Mouse (Mus musculus) left cerebral cortex, adult 2 months (tissue): ENCODE data around the gene Rexo5. TPM values are rescaled to one million over a fixed set of nuclear protein-coding genes. Genes with fewer than 3 reads are reported as not detected.

Experiments used
- DNase-seq, 2 experiments: peaks; one replicate each; pipeline ENCODE4 v3.0.0; 2021 to 2022; ENCODE audit warnings: low spot score in 2 of 2, mixed read lengths in 1 of 2; ENCODE audit errors: extremely low spot score in 1 of 2
- H3K27ac ChIP-seq: fragments of 200-600 bp; 2 replicates; pipeline ENCODE4 v1.8.1; 2022
- H3K4me3 ChIP-seq: fragments of 200-600 bp; 2 replicates; pipeline ENCODE4 v1.8.1; 2022
- CTCF ChIP-seq: fragments of 200-600 bp; IDR thresholded peaks from 2 replicates; pipeline ENCODE4 v1.8.1; 2022; ENCODE audit warnings: antibody characterized with exemption, mild to moderate bottlenecking, moderate library complexity
- intact Hi-C: fragments of 180-260 bp; cut with DNase I; formaldehyde crosslinking; loops from one replicate; pipeline ENCODE4 v1.15.1; 2025
- total RNA-seq, 2 experiments: library from RNA; stranded (reverse); gene quantifications; 2 replicates each; pipeline ENCODE4 v1.2.3; 2021

The Rexo5 gene
- total RNA-seq, 2 experiments from 2014 or later: 0.47 to 1.9 TPM

DNA sequence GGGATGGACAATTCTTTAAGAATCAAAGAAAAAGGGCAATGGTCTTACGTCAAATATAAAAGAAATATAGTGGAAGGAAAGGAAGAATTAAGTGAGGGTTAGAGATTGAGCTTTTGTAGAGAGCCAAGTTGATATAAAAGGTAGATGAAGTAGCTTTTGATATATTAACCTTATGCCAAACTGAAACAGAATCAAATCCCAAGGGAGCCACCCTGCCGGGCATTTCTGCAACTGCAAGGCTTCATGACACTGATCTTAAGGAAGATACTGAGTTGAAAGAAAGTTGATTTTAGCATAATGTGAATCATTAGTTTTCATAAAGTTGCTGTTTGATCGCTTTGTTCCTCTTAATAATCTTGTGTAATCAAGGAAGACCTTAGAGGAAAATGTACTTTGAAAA is 4.8 kb upstream of the Rexo5 start:
- DNase-seq: no peak
- no peak overlapping the region for H3K4me3 ChIP-seq
- intact Hi-C loops: no loop called here
- no peak overlapping the region for H3K27ac ChIP-seq
- no peak for TF ChIP-seq CTCF

DNA sequence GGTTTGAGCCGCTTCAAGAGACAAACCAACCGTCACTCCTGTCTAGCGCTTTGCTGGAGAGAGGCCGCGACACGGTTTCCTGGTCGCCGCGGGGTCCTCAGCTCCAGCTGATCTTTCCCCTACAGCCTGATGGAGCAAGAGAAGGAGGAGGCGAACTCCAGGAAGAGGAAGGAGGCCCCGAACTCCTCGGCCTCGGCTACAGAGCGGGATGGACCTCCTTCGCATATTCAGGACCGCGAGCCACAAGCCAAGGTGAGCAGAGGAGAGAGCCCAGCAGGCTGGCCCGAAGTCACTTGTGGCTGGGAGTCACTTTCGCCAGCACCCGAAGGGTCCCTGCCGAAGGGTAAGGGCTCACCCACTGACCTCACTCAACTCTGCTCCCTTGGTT is 439 bp downstream of the Rexo5 start:
- H3K27ac ChIP-seq: no peak overlapping the region; the same call in 1 of the 2 replicates
- peak in 1 of 2 experiments; percentile 9 for DNase-seq
- peak overlapping the region; percentile 90 for H3K4me3 ChIP-seq
- no peak for TF ChIP-seq CTCF
- intact Hi-C loops: loop anchor here (5.0 kb wide), 1 partner anchor 72 kb away; the partner anchor contains the start of gene Thumpd1

DNA sequence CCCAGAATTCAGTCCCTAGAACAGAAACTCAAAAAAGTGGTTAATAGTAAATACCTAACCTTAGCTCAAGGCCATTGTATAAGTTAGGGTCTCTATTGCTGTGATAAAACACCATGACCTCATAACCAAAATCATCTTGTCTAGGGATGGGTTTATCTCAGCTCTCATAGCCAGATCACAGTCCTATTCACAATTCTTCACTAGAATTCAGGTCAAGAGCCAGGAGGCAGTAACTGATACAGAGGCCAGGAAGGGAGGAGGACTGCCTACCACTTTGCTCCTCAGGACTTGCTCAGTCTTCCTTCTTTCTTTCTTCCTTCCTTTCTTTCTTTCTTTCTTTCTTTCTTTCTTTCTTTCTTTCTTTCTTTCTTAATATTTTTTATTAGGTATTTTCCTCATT is 1.5 kb downstream of the Rexo5 start:
- Histone ChIP-seq H3K27ac (no peak overlapping the region), H3K4me3 (no peak overlapping the region)
- intact Hi-C loops: no loop called here
- DNase-seq: no peak
- no peak for TF ChIP-seq CTCF

DNA sequence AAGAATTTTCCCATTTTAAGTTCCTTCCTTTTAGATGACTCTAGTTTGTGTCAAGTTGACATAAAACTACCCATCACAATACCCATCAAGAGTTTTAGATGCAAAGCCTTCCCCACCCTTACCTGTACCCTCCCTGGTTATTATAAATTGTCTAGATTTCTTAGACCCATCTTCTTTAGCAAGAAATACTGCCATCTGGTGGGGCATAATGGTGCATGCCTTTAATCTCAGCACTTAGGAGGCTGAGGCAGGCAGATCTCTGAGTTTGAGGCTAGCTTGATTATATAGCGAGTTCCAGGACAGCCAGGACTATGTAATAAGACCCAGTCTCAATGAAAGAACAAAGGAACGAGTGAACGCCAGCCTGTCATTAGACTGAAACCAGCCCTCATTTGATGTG is 6.7 kb downstream of the Rexo5 start:
- Histone ChIP-seq H3K27ac (no peak overlapping the region), H3K4me3 (no peak overlapping the region)
- no peak for DNase-seq
- intact Hi-C loops: no loop called here
- peak; percentile 7 for TF ChIP-seq CTCF

DNA sequence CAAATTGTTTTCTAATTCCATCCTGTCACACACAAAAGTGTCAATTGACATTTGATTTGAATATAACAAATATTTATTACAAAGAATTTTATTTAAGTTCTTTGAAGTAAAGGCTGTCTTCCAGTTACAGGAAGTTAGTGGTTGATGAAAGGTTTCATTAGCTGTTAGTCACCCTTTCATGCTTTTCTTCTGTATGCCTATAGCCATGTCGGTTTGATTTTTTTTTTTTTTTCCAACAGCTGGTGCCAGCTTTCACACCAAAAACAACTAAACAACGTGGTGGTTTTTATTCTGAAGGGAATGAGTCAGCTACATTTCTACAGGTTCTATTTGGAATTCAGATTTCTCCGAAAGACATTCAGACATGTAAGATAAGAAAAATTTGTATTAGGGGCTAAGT is 7.2 kb downstream of the Rexo5 start:
- no peak for TF ChIP-seq CTCF
- intact Hi-C loops: no loop called here
- Histone ChIP-seq H3K4me3 (no peak overlapping the region), H3K27ac (no peak overlapping the region)
- DNase-seq: no peak

DNA sequence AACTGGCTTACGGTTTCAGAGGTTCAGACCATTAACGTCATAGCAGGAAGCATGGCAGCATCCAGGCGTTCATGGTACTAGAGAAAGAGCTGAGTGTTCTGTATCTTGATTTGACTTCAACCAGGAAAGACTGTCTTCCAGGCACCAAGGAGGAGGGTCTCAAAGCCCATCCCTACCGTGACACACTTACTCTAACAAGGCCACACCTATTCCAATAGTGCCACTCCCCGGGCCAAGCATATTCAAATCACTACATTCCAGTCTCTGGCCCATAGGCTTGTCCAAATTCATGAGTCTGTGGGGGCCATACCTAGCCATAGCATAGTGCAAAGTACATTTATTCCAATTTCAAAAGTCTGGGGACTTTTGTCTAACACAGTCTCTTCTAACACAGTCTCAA is 13.6 kb downstream of the Rexo5 start:
- no peak for DNase-seq
- Histone ChIP-seq H3K27ac (no peak overlapping the region), H3K4me3 (no peak overlapping the region)
- no peak for TF ChIP-seq CTCF
- intact Hi-C loops: no loop called here

DNA sequence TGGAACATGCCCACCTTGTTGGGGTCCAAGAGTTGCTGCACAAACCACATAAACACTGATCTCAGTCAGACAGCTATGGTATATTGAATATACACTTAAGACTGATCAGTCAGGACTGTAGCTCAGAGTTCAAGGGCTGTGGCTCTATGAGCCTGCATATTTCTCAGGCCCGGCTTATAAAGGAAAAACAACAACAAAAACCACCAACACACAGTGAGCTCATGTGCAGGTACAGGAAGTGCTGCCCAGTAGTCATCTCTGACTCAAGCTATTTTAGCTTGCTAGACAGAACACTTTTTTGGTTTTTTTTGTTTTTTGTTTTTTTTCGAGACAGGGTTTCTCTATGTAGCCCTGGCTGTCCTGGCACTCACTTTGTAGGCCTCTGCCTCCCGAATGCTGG is 14.9 kb downstream of the Rexo5 start:
- no peak for TF ChIP-seq CTCF
- intact Hi-C loops: no loop called here
- Histone ChIP-seq H3K4me3 (no peak overlapping the region), H3K27ac (no peak overlapping the region)
- no peak for DNase-seq

DNA sequence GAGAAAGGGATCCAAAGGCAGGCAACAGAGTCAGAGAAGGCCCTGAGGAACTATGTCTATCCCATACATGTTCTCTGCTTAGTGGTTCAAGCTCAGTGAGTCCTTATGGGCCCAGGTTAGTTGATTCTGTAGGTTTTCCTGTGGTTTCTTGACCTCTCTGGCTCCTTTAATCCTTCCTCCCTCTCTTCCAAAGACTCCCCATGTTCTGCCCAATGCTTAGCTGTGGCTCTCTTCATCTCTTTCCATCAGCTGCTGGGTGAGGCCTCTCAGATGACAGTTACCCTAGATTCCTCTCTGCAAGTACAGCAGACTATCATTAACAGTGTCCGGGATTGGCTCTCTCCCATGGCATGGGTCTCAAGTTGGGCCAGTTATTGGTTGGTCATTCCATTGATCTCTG is 41.6 kb downstream of the Rexo5 start:
- TF ChIP-seq CTCF: no peak
- Histone ChIP-seq H3K27ac (no peak overlapping the region), H3K4me3 (no peak overlapping the region)
- intact Hi-C loops: no loop called here
- DNase-seq: no peak

DNA sequence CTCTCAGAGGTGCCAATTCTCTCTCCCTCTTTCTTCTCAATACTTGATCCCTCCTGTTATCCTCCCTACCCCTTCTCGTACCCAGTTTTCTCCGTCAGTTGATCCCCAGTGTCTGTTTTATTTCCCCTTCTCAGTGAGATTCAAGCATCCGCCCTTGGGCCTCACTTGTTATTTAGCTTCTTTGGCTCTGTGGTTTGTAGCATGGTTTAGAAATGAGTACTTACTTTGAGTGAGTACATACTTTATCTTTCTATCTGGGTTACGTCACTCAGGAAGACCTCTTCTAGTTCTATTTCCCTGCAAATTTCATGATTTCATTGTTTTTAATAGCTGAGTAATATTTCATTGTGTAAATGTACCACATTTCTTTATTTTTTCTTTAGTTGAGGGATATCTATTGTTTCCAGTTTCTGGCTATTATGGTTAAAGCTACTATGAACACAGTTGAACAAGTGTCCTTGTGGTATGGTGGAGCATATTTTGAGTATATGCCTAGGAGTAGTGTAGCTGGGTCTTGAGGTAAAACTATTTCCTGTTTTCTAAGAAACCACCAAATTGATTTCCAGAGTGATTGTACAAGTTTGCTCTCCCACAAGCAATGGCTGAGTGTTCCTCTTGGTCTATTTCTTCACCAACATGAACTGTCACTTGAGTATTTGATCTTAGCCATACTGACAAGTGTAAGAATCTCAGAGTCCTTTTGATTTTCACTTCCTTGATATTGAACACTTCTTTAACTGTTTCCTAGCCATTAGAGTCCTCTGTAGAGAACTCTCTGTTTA is 42.4 kb downstream of the Rexo5 start:
- Histone ChIP-seq H3K4me3 (no peak overlapping the region), H3K27ac (no peak overlapping the region)
- DNase-seq: no peak
- TF ChIP-seq CTCF: no peak
- intact Hi-C loops: no loop called here

DNA sequence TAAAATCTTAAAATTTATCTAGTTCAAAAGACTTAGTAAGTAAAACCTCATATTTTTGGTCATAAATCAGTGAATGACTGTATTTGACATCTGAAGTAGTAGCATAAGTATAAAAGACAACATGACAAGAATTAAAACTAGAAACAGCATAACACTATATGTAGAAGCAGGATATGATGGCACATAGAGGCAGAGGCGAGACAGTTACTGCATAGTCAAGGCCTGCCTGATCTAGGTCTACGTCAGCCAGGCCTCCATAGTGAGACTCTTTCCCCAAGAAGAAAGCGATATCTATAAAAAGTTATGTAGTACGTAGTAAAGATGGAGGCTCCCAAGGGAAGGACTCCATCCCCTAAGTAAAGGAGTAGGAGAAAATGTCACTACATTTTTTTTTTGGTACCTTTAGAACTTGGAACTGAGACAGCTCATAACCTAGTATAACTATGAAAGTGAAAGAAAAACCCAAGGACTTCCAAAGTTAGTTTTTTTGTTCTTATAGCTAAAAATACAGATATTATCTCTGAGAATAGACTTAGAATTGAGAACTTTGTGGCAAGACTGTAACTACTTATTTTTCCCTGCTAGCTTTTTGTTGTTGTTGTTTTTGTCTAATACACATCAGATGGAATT is 48.1 kb downstream of the Rexo5 start:
- intact Hi-C loops: no loop called here
- TF ChIP-seq CTCF: no peak
- Histone ChIP-seq H3K4me3 (no peak overlapping the region), H3K27ac (no peak overlapping the region)
- DNase-seq: no peak

DNA sequence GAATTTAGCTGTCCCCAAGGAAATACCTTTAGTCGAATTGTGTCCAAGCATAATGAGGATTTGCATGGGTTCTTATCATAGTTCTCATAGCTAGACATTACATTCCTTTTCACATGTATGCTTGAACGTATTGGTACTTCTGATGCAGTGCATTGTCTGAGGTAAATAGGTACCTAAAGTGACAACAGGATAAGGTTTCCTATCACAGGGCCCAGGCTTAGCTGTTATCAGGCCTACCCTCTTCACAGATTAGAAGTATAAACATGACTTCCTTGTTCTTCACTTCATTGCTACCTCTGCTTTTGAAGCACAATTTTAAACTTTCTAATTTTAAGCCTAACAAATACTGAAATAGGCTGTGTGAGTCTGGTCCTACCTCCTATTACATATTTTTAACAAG is 51.7 kb downstream of the Rexo5 start:
- no peak for DNase-seq
- intact Hi-C loops: loop anchor here (5.0 kb wide), 2 partner anchors 212 to 482 kb away; partner anchors contain the start of gene Abca15
- TF ChIP-seq CTCF: no peak
- Histone ChIP-seq H3K4me3 (no peak overlapping the region), H3K27ac (no peak overlapping the region)

DNA sequence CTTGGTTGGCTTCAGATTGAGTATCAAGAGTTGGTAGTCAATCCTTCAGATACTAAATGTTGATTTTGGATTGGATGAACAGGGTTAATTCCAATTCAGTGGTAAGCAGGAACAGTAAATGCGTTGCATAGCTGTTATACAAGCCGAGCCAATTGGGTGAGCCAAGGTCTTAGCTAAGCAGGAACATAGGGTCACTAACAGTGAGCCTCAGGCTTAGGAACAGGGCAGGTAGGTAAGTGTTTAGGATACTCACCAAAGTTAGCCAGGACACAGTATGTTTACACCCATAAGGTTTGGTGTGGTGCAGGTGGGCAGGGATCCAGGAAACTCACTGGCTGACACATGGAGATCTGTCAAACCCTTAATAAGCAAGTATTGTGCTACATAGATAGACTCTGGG is 53.6 kb downstream of the Rexo5 start:
- Histone ChIP-seq H3K27ac (no peak overlapping the region), H3K4me3 (no peak overlapping the region)
- DNase-seq: no peak
- no peak for TF ChIP-seq CTCF
- intact Hi-C loops: loop anchor here (5.0 kb wide), 2 partner anchors 210 to 480 kb away; partner anchors contain the start of gene Abca15
